Mouse (Mus musculus): ENCODE data around the gene Tagap. TPM values are rescaled to one million over a fixed set of nuclear protein-coding genes. Genes with fewer than 3 reads are reported as not detected.
"Not testable (repeated sequence)": the region's sequence is repeated elsewhere in the genome, so short reads cannot be mapped to it uniquely, and the experiment has no call there.

Tagap gene
- polyA plus RNA-seq, 1 experiment from 2014 or later: 0.80 TPM

- no peak overlapping the region for H3K4me2 ChIP-seq (replicated peaks; ENCODE audit: low read depth)
- no peaks in the 10 kb centered on the region for H3K36me3 ChIP-seq (ENCODE audit: control insufficient read depth, insufficient read depth)
- no peaks in the 10 kb centered on the region for H3K9me3 ChIP-seq (ENCODE audit: control insufficient read depth)
- no peak for ATAC-seq
- H3K27ac ChIP-seq (ENCODE audit: low read depth, low read length): no peak overlapping the region
- no peak overlapping the region for H3K4me3 ChIP-seq (ENCODE audit: low read depth, low read length)
- H3K9ac ChIP-seq (ENCODE audit: low read depth, low read length): no peak overlapping the region
- TF ChIP-seq CTCF (IDR thresholded peaks at IDR 0.05; ENCODE audit: low read depth): no peak
- H3K4me1 ChIP-seq (replicated peaks; ENCODE audit: control insufficient read depth, insufficient read depth, low read length): no peaks in the 10 kb centered on the region
- no peaks in the 10 kb centered on the region for H3K27me3 ChIP-seq (replicated peaks; ENCODE audit: control insufficient read depth, insufficient read depth, low read length)
- WGBS: 77% methylated on average over 13 of the region's 13 CpGs
These were observed 5.5 kb downstream of the Tagap start for GRCm38 (mm10) chr17:7931096-7931990.

GRCm38 (mm10) chr17:7932121-7932520 lies 6.3 kb downstream of the Tagap start:
- WGBS: 63% methylated on average over 4 of the region's 8 CpGs
- ATAC-seq; H3K9ac ChIP-seq (ENCODE audit: low read depth, low read length); H3K27ac ChIP-seq (ENCODE audit: low read depth, low read length); H3K9me3 ChIP-seq (ENCODE audit: control insufficient read depth); H3K4me3 ChIP-seq (ENCODE audit: low read depth, low read length); H3K36me3 ChIP-seq (ENCODE audit: control insufficient read depth, insufficient read depth); H3K4me1 ChIP-seq (replicated peaks; ENCODE audit: control insufficient read depth, insufficient read depth, low read length); H3K27me3 ChIP-seq (replicated peaks; ENCODE audit: control insufficient read depth, insufficient read depth, low read length); H3K4me2 ChIP-seq (replicated peaks; ENCODE audit: low read depth): not testable (repeated sequence)

GRCm38 (mm10) chr17:7939640-7940039 lies 13.8 kb downstream of the Tagap start:
- Histone ChIP-seq H3K9me3 (ENCODE audit: control insufficient read depth) (no peaks in the 10 kb centered on the region), H3K9ac (ENCODE audit: low read depth, low read length) (no peak overlapping the region), H3K4me2 (replicated peaks; ENCODE audit: low read depth) (no peak overlapping the region), H3K27me3 (replicated peaks; ENCODE audit: control insufficient read depth, insufficient read depth, low read length) (no peaks in the 10 kb centered on the region), H3K27ac (ENCODE audit: low read depth, low read length) (no peak overlapping the region), H3K4me3 (ENCODE audit: low read depth, low read length) (no peak overlapping the region), H3K4me1 (replicated peaks; ENCODE audit: control insufficient read depth, insufficient read depth, low read length) (no peaks in the 10 kb centered on the region), H3K36me3 (ENCODE audit: control insufficient read depth, insufficient read depth) (no peaks in the 10 kb centered on the region)
- WGBS: 54% methylated on average over 8 of the region's 8 CpGs
- peak; percentile 68 for TF ChIP-seq CTCF (IDR thresholded peaks at IDR 0.05; ENCODE audit: low read depth)
- ATAC-seq: no peak

DNA sequence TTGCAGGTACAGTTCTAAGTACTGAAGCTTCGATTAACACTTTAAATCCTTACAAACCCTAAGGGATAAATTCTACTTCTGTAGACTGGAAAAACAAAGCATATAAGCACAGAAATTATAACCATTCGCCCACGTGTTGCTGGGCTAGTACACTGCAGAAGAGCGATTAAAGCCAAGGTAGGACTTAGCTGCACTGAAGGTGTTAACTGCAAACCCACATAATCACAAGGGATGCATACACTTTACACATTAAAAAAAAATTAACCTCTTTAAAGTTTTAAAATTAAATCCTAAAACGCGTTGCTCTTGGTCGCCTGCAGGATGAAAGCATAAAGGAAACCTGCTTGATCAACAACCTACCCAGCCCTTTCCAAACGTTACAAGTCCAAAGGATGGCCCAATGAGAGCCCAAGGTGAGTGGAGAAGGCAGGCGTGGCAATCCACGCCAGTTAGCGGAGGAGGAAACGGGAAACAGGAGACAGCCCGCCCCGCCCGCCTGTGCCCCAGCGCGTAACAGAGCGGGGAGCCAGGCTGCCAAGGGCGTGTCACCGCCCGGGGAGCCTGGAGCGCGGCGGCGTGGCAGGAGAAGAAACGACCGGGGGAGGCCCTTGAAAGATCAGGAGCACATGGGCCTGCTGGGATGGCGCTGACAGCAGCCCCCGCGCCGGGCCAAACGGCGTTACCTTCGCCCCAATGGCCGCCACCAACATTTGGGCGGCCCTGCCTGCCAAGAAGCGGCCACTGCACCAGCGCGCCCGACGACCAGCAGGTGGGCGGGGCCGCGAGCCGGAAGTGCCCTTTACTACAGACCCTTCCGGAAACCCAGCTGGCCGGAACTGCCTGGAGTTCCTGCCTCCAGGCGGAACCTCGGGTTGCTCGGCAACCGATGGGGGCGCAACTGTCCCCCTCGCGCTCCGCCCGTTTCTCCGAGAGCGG lies 19.6 kb downstream of the Tagap start, which contains the start of gene Rsph3a:
Rsph3a (plus strand) TSS at position 498 of the 936 bp plus-strand sequence.
- H3K4me2 ChIP-seq (replicated peaks; ENCODE audit: low read depth): peak within 1 kb of the TSS; percentile 58
- peak; percentile 98 for ATAC-seq
- WGBS: 2% methylated on average over 51 of the region's 58 CpGs

GRCm38 (mm10) chr17:7946053-7946627 lies 20.3 kb downstream of the Tagap start:
- not testable (repeated sequence) for H3K36me3 ChIP-seq (ENCODE audit: control insufficient read depth, insufficient read depth); H3K4me1 ChIP-seq (replicated peaks; ENCODE audit: control insufficient read depth, insufficient read depth, low read length); H3K27me3 ChIP-seq (replicated peaks; ENCODE audit: control insufficient read depth, insufficient read depth, low read length); H3K9me3 ChIP-seq (ENCODE audit: control insufficient read depth)
- Histone ChIP-seq H3K4me3 (ENCODE audit: low read depth, low read length) (peak overlapping the region; percentile 56), H3K4me2 (replicated peaks; ENCODE audit: low read depth) (peak overlapping the region; percentile 58), H3K9ac (ENCODE audit: low read depth, low read length) (peak overlapping the region; percentile 62), H3K27ac (ENCODE audit: low read depth, low read length) (peak overlapping the region; percentile 91; the same call in 1 of the 2 replicates)
- peak; percentile 0; the same call in 1 of the 2 replicates for ATAC-seq
- under 1% methylated on average over 17 of the region's 27 CpGs for WGBS

More for the DNA sequence above, 19.6 kb downstream of the Tagap start, which contains the start of gene Rsph3a:
- H3K4me1 ChIP-seq (replicated peaks; ENCODE audit: control insufficient read depth, insufficient read depth, low read length); H3K27me3 ChIP-seq (replicated peaks; ENCODE audit: control insufficient read depth, insufficient read depth, low read length); H3K36me3 ChIP-seq (ENCODE audit: control insufficient read depth, insufficient read depth); H3K9me3 ChIP-seq (ENCODE audit: control insufficient read depth): not testable (repeated sequence)
- Histone ChIP-seq H3K27ac (ENCODE audit: low read depth, low read length) (peak within 1 kb of the TSS; percentile 91), H3K4me3 (ENCODE audit: low read depth, low read length) (peak within 1 kb of the TSS; percentile 56), H3K9ac (ENCODE audit: low read depth, low read length) (peak within 1 kb of the TSS; percentile 62)
- peak; percentile 22 for TF ChIP-seq CTCF (IDR thresholded peaks at IDR 0.05; ENCODE audit: low read depth)

- no CpG with 5 or more reads among the region's 4 CpGs for WGBS
- H3K9ac ChIP-seq (ENCODE audit: low read depth, low read length); H3K27me3 ChIP-seq (replicated peaks; ENCODE audit: control insufficient read depth, insufficient read depth, low read length); H3K4me1 ChIP-seq (replicated peaks; ENCODE audit: control insufficient read depth, insufficient read depth, low read length); H3K9me3 ChIP-seq (ENCODE audit: control insufficient read depth); H3K4me2 ChIP-seq (replicated peaks; ENCODE audit: low read depth); H3K4me3 ChIP-seq (ENCODE audit: low read depth, low read length); H3K27ac ChIP-seq (ENCODE audit: low read depth, low read length); H3K36me3 ChIP-seq (ENCODE audit: control insufficient read depth, insufficient read depth): not testable (repeated sequence)
- peak; percentile 57; the same call in 1 of the 2 replicates for ATAC-seq
These were observed 25.5 kb downstream of the Tagap start for GRCm38 (mm10) chr17:7951333-7951732.

DNA sequence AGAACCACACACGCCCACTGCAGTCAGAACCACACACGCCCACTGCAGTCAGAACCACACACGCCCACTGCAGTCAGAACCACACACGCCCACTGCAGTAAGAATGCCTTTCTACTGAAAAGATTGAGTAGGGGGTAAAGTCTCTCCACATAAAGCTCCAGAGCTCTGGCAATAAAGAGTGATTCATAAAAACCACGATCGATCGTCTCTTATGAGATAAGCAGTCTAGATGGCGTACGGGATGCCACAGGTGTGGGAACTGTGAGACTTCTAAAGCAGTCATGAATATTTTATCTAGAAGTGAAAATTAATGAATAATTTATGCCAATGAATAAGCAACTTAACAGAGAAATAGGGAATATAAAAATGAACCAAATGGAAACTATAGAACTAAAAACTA lies 31.4 kb downstream of the Tagap start:
- 54% methylated on average over 8 of the region's 9 CpGs for WGBS
- peak; percentile 95 for ATAC-seq
- not testable (repeated sequence) for H3K27me3 ChIP-seq (replicated peaks; ENCODE audit: control insufficient read depth, insufficient read depth, low read length); H3K4me3 ChIP-seq (ENCODE audit: low read depth, low read length); H3K27ac ChIP-seq (ENCODE audit: low read depth, low read length); H3K36me3 ChIP-seq (ENCODE audit: control insufficient read depth, insufficient read depth); H3K4me2 ChIP-seq (replicated peaks; ENCODE audit: low read depth); H3K9ac ChIP-seq (ENCODE audit: low read depth, low read length); H3K4me1 ChIP-seq (replicated peaks; ENCODE audit: control insufficient read depth, insufficient read depth, low read length); H3K9me3 ChIP-seq (ENCODE audit: control insufficient read depth)

DNA sequence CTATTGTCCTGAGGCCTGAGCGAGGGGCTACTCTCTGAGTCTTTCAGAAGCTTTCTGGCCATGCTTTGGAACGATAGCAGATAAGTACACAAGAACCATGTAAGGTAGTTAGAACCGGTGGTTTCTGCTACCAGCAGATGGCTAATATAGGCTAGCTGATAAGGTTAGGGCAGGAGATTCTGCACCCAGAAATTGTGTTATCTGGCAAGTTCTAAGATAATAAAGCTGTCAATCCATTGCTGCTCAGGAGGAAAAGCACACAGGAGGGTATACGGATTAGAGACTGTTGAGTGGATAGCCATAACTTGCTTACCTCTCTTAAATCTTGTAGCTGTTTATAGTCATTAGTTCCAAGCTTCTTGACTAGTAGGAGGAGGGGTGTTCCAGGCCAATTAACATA lies 37.5 kb downstream of the Tagap start:
- H3K9ac ChIP-seq (ENCODE audit: low read depth, low read length); H3K36me3 ChIP-seq (ENCODE audit: control insufficient read depth, insufficient read depth); H3K27me3 ChIP-seq (replicated peaks; ENCODE audit: control insufficient read depth, insufficient read depth, low read length): not testable (repeated sequence)

More for the DNA sequence above, 37.5 kb downstream of the Tagap start:
- H3K9me3 ChIP-seq (ENCODE audit: control insufficient read depth); H3K27ac ChIP-seq (ENCODE audit: low read depth, low read length); ATAC-seq; H3K4me1 ChIP-seq (replicated peaks; ENCODE audit: control insufficient read depth, insufficient read depth, low read length); H3K4me3 ChIP-seq (ENCODE audit: low read depth, low read length); H3K4me2 ChIP-seq (replicated peaks; ENCODE audit: low read depth): not testable (repeated sequence)
- 42% methylated on average over 4 of the region's 4 CpGs for WGBS

Data from intestine, postnatal 0 days (tissue).